Mouse (Mus musculus): ENCODE measurements around the gene Rcn2.
A peak's percentile ranks its signal among the peaks of the same experiment; 100 is the strongest.
"Not testable (repeated sequence)": the region's sequence is repeated elsewhere in the genome, so short reads cannot be mapped to it uniquely, and the experiment has no call there.

The Rcn2 gene

DNA sequence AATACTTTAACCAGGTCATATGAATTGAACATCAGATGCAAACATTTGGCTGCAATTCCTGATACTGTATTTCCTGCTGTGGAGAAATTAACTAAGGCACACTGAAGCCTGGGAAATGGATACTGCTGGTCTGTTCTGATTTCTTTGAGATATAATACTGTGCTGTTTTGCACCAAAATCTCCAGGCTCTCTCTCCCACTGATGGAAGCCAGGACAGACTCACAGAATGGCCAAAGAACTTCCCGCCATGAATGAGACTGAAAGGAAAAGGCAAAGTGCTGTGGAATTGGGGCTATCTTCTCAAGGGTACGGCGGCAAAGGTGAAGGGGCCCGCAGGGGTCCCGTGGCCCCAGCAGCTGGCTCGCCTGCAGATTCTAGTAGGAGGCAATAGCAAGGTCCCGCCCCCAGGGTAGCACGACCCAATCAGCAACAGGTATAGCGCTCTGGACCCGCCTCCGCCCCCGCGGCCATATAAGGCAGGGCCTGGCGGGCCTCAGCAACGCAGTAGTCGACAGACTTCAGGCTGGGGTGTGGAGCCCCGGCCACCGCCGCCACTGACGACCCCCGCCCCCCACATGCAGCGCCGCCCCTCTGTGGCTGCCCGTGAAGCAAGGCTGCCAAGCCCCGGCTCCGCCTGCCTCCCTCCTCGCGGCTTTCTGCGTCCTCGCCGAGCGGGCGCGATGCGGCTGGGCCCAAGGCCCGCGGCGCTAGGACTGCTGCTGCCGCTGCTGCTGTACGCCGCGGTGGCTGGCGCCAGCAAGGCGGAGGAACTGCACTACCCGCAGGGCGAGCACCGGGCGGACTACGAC, at the start of gene Rcn2:
TSS of gene Rcn2 (plus strand) at position 474 of the 809 bp plus-strand sequence.
- peak; percentile 93 to 95 for DNase-seq (ENCODE audit: low spot score in 2 of 2)

DNA sequence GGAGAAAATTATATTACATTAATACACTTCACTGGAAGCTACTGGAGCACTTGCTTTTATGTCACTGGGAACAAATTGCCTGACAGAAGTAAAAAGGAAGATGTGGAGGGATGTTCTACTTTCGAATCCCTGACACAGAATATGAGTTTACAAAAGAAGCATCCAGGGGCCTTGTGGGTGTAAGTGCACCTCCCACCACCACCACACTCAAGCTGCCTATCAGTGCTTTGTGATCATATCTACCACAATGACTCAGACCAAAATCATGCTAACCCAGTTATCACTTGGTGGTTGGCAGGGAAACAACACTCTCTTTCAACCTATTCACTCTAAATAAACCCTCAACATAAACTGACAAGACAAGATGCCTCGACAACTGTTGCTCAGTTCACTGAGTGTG, 37.0 kb upstream of the Rcn2 start:
- not testable (repeated sequence) for DNase-seq (ENCODE audit: low spot score in 2 of 2)

DNA sequence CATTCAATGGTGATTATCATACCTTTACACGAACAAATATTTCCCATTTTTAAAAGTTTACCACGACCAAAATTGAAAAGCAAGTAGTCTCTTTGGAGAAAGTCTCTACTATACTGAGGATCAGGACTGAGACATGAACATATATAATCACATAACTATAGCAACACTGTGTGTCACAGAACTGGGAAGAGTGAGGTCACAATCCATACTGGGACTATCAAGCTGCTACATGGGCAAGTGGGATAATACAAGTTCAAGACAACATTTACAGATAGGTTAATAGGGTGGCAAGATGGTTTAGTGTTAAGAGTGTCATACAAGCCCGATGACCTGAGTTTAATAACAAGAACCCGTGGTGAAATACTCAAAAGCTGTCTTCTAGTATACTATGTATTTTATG, 31.2 kb upstream of the Rcn2 start, which contains the start of gene 4930563M21Rik:
TSS of gene 4930563M21Rik (minus strand) at position 101 of the 400 bp plus-strand sequence.
- DNase-seq (ENCODE audit: low spot score in 2 of 2), result no peak

DNA sequence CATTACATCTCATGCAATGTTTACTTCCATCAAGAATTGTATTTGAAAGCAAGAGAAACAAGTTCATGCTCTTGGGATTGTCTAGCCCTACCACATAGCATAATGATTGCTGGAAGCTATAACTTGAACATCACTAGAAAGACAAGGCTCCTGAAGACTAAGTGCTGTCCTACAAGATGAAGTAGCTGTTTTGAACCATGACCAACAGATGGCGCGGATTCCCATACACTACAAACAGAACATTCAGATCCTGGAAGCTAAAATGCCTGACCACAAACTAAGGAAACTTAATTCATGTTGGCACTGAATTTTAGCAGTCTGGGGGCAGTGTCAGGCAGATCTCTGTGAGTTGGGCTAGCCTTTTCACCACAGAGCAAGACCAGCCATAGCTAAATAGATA, 16.9 kb upstream of the Rcn2 start:
- DNase-seq (ENCODE audit: low spot score in 2 of 2), result no peak

DNA sequence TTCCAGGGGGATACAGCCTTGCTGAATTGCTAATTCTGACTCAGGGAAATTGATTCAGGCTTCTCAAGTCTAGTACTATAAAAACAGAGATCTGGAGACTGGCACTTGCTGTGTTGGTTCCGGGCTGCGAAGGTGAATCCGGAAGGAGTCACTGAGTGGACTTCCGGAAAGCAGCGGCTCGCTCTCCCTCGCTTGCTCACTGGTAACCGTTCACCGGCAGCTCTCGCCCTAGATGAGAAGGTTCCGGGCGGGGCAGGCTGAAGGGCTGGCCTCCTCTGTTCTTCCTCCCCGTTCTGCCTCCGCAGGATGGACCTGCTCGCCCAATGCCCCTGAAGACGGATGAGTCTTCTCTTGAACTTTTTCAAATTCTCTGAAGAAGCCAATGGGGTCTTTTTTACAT, 14.4 kb upstream of the Rcn2 start:
- no peak for DNase-seq (ENCODE audit: low spot score in 2 of 2)

DNA sequence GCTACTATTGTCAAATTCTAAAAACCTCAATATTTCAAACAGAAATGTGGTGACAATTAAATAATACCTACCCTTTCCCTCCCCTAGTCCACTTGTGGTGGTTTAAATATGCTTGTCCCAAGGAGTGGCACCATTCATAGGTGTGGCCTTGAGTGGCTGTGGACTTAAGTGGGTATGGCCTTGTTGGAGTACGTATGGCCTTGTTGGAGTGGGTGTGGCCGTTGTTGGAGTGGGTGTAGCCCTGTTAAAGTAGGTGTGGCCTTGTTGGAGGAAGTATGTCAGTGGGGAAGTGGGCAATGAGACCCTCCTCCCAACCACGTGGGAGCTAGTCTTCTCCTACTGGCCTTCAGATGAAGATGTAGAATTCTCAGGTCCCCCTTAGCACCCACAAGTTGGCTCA, 9.4 kb upstream of the Rcn2 start:
- no peak for DNase-seq (ENCODE audit: low spot score in 2 of 2)

DNA sequence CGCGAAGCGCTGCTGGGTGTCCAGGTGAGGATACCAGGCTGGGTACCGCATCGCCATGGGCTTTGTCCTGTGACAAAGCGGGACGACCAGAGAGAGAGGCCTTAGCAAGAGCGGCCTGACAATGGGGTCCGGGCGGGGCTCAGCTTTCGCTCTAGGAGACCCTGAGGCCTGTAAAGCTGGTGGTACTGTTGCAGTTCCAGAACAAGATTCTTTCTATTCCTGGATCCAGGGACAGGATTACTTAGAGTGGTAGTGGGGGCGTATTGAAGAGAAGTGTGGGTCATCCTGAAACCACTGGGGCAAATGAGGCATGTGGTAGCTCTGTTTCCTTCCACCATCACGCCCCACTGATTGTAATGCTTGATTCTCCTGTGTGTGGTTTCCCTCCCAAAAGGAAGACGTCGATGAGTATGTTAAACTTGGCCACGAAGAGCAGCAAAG, 556 bp downstream of the Rcn2 start:
- DNase-seq (ENCODE audit: low spot score in 2 of 2), result no peak

DNA sequence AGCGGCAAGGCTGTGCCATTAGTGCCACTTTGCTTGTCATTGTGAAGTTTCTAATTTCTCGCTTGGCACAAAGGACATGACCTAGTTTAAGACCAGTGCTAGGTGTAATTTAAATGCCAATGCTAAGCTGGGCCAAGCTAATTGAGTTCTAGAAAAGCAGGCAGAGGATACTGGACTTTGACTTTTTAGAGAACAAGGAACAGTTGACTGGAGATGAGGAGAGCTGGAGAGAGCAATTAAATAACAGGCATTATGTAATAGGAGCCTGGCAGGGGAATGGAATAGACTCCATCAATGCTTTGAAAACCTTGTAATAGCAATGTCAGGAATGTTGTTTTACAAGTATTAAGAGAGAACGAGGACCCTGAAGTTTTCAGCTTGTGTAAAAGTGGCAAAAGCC, 12.2 kb downstream of the Rcn2 start:
- no peak for DNase-seq (ENCODE audit: low spot score in 2 of 2)

DNA sequence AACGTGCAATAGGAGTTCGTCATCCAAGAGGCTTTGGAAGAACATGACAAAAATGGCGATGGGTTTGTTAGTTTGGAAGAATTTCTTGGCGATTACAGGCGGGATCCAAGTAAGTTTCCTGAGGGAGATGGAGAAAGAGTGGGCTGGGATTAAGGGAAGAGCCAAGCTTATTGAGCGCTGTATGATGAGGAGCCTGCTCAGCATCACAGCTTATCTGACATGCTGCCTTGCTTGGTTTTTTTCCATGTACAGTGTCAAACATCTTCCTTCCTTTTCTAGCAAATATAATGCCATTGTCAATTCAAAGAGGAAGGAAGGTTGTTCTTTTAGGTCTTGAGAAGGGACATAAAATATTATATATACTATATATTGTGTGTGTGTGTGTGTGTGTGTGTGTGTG, 14.5 kb downstream of the Rcn2 start:
- DNase-seq (ENCODE audit: low spot score in 2 of 2), result no peak

DNA sequence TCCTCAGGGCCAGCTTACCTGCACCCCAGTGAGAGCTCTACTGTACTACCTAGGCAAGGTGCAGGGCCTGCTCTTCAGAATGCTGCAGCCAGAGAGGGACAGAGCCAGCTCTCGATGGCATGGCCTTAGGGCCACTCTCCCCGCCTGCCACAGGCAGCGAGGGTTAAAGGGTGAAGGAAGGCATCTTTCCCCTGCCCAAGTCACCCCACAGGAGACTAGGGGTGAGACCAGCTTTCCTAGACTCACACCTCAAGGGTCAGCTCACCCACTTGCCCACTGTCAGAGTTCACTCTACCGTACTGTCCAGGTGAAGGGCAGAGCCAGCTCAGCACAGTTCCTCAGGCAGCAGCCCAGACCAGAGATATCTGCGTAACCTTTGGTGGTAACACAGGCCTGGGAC, 20.7 kb downstream of the Rcn2 start:
- no peak for DNase-seq (ENCODE audit: low spot score in 2 of 2)

DNA sequence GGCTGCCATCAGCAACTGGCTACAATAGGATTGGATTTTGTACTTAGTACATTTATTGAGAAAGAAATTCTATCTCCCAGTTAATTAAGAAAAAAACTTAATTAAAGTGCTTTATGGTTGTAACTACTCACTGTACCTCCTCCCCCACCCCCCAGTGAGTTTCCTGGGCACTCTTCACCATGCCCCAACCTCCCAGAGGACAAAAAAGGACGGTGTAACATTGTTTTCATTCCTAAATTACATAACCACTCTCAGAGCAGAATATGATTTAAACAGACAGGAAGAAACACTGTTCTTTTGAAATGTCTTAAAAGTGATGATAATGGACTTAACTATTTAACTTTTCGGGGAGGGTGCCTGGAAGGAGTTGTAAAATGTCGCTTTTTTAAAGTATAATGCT, 23.4 kb downstream of the Rcn2 start:
- DNase-seq (ENCODE audit: low spot score in 2 of 2), result no peak

DNA sequence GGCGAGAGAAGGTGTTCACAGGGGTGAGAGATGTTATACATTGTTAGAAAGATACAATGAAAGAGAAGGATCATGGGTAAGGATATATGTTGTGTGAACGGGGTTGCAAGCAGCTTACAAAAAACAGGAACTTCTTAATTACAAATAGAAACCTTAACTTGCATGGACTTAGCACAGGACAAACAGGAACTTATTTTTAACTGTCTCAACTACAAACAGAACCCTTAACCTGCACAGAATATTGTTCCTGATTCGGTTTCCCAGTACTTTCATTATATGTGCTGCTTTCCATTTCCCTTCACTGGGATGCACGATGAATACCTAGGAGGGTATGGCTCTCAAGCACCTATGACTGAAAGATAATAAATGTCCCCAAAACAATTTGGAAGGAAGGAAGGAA, 26.3 kb downstream of the Rcn2 start:
- DNase-seq (ENCODE audit: low spot score in 2 of 2), result no peak

DNA sequence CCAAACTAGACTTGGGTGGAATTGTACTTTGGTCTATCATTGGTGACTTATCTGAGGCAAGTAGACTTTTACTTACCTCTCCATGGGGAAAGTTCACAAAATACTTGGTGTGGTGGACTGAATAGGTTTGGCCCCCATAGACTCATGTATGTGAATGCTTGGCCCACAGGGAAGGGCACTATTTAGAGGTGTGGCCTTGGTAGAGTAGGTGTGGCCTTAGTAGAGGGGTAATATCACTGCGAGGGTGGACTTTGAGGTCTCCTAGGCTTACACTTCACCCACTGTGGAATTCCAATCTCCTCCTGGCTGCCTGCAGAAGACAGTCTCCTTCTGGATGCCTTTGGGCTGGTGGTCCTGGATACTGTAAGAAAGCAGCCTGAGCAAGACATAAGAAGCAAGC, 27.0 kb downstream of the Rcn2 start:
- no peak for DNase-seq (ENCODE audit: low spot score in 2 of 2)

DNA sequence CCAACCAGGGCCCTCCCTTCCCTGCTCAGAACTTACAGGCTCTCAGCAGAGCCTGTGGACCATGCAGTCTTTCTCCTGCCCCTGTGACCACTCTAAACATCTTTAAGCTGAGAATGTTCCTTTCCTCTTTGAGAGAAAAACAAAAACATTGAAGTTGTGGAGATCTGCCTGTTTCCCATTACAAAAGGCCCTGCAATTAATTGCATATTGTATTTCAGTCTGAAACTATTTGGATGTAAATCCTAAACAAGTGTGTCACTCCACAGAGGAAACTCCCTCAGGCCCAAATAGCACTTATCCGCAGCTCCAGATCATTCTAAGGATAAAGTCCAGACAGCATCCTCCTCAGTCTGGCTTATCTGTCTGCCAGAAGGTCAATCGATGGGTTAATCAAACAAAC, 31.2 kb downstream of the Rcn2 start:
- DNase-seq (ENCODE audit: low spot score in 2 of 2), result no peak

DNA sequence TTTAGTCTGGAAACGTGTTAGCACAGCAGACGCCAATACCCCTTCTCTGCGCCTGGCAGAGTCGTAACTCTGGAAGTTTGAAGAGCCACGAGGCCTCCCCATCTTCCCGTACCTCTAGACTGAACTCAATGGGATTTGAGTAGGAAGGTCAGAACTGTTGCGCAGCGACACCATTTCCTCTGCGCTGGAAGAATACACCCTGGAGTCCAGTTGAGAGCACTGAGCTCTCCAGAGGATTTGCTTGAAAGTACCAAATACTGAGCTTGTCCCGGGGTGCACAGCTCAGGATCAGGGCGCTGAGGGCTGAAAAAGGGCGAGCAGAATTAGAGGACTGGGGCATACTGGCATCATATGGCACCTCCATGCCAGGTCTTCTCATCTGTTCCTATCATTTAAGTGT, 33.2 kb downstream of the Rcn2 start:
- no peak for DNase-seq (ENCODE audit: low spot score in 2 of 2)

DNA sequence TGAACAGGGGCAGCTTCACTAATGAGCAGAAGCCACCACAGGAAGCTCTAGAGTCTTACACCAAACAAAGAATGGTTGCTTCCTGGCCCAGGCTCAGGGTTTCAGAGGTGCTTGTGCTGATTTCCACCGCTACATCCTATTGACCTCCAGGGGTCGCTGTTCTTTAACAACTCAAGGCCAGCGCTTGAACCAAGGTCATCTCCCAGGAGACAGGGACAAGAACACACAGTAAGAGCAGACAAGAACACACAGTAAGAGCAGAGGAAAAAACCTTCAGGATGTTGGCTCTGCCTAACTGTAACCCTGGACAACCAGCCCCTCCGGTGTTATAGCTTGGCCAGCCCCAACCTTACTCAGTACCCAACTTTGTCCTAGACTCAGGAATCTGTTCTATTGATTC, 33.6 kb downstream of the Rcn2 start:
- DNase-seq (ENCODE audit: low spot score in 2 of 2), result peak; percentile 26 to 54

DNA sequence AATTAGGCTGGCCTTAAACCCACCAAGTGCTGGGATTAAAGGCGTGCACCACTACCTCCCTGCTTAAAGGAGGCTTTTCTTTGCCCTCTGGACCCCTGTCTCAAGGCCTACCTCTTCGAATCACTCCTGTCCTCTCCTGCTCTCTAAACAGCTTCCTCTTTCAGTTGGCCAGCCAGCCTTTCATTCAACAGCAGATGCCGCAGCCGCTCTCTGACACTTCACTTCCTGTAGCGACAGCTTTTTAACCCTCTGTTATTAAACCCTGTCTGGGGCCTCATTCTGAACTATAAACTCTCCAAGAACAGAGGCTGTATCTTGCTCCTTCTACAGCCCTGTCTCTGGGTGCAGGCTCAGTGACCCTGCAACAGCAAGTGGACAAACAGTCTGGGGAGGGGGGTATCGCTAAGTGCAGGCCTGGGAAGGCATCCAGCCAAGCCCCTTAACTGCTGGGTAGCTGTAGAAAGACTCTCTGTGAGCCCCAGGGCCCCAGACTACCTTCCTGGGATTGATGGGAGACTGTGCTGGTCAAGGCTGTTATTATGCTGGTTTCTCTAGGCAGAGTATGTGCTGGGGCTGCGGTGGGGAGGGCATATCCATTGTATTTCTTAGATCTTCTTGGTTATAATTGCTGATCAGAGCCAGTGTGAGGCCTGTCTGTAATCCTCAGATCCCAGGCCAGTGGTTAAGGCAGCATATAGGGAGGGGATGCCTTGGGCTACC, 34.4 kb downstream of the Rcn2 start:
- DNase-seq (ENCODE audit: low spot score in 2 of 2), result no peak

DNA sequence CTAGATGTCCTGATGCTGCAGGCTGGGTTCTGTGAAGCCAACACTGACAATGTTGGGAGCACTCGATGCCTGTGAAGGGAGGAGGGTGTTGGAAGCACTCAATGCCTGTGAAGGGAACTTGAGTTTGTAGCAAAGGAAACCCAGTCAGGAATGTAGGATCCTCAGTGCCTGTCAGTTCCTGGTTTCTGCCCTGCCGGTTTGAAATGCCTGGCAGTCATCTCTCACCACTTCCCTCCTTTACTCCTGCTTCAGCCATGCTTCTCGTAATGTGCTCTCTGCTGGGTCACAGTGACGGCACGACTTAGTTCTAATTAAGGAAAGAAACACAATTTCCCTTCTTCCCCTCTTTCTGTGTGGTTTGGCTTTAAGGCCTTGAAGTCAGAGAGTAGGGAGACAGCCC, 37.9 kb downstream of the Rcn2 start:
- DNase-seq (ENCODE audit: low spot score in 2 of 2), result no peak

DNA sequence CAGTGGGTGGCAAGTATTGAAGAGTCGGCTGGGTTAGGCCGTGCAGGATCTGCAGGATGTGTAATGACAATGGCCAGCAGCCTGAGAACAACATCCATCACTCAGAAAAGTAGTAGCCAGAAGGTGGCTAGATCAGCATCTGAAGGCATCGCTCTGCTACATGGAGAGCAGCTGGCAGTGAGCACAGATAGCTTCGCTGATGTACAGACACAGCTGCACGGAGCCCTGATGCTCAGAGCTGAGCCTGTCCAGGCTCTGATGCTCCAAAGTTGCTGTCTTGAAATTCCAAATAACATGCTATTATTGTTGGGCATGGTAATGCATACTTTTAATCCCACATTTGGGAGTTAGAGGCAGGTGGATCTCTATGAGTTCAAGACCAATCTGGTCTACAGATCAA, 44.9 kb downstream of the Rcn2 start:
- DNase-seq (ENCODE audit: low spot score in 2 of 2), result no peak

DNA sequence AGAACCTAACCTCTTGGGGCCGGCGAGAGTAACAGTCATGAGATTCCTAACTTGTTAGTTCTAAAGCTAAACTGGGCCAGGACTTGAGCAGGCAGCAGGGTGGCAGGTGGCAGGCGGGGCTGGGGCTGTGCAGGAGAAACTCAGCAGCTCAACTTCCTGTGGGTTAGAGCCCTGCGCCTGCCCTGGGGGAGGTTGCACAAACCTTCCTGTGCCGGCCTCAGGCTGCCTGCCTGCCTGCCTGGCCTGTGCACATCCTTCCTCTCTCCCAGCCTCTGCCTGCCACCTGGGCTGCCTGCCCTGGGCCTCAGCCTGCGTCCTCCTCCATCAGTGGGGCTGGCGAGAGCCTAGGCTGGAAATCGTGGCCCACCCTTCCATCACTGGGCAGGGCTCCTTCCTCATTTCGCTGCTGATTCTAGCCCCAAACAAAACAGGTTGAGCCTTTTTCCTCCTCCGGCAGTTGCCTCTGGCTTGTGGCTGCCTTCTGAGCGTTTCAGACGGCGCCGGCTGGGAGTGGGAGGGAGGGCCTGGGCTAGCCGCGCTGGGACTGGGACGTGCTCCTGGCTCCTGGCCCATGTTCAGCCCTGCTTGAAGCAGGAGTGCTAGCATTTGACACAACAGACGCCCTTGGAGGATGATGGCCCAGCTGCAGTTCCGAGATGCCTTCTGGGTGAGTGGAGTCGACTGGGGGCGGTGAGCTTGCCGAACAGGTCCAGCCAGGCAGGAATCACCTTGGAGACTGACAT, 48.3 kb downstream of the Rcn2 start, which contains the start of gene Pstpip1:
TSS of gene Pstpip1 (plus strand) at position 185 of the 743 bp plus-strand sequence.
- peak; percentile 26 to 72 for DNase-seq (ENCODE audit: low spot score in 2 of 2)

DNA sequence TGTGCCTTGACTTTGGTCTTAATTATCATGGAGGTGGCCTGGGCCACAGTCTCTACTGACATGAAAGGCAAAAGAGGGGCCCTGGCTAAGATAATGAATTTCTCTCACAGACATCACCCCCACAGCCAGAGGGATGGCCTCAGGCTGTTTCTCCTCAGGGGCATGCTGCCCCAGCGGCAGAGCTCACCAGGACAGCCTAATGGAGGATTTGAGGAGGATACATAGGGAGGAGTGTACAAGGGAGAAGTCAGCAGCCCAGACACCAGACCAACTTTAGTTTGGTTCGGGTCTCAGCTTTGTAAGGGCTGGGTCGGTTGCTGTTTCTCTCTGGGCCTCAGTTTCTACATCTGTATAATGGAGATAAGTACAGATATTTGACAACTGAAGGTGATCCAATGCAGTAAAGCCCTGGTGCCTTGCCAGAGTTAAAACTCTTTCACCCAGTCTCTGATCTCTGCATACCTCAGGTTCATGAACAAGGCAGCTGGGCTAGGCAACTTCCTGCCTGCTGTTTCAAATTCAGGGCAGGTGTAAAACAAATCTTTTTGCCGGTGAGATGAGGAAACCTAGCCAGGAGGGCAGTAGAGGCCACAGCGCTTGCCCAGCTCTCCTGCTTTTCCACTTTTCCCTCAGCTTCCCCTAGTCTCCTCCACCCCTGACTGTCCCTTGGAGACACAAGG, 49.0 kb downstream of the Rcn2 start:
- no peak for DNase-seq (ENCODE audit: low spot score in 2 of 2)

DNA sequence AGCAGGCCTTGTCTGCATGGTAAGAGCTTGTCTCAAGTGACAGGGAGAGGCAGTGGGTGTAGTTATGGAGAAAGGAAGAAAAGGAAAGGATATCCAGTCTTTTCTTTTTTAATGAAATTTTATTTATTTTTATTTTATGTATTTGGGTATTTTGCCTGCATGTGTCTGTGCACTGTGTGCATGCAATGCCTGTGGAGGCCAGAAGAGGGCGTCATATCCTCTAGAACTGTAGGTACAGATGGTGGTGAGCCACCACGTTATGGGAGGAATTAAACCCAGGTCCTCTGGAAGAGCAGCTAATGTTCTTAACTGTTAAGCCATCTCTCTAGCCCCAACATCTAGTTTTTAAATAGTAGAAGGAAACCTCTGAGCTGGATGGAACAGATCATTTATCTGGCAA, 50.5 kb downstream of the Rcn2 start:
- no peak for DNase-seq (ENCODE audit: low spot score in 2 of 2)
